Mouse (Mus musculus) neutrophil, adult 59 days (primary cell): Measurements from ENCODE around the gene Sh3glb1. TPM values are rescaled to one million over a fixed set of nuclear protein-coding genes. Genes with fewer than 3 reads are reported as not detected.

Experiments
- total RNA-seq, 2 experiments: library from RNA; stranded (reverse); gene quantifications; 1 replicate in 1 of 2; 2 replicates in 1 of 2; pipeline ENCODE4 v1.2.4; 2023

The Sh3glb1 gene
- 100 to 1,000 TPM; 171 to 179 TPM for total RNA-seq

DNA sequence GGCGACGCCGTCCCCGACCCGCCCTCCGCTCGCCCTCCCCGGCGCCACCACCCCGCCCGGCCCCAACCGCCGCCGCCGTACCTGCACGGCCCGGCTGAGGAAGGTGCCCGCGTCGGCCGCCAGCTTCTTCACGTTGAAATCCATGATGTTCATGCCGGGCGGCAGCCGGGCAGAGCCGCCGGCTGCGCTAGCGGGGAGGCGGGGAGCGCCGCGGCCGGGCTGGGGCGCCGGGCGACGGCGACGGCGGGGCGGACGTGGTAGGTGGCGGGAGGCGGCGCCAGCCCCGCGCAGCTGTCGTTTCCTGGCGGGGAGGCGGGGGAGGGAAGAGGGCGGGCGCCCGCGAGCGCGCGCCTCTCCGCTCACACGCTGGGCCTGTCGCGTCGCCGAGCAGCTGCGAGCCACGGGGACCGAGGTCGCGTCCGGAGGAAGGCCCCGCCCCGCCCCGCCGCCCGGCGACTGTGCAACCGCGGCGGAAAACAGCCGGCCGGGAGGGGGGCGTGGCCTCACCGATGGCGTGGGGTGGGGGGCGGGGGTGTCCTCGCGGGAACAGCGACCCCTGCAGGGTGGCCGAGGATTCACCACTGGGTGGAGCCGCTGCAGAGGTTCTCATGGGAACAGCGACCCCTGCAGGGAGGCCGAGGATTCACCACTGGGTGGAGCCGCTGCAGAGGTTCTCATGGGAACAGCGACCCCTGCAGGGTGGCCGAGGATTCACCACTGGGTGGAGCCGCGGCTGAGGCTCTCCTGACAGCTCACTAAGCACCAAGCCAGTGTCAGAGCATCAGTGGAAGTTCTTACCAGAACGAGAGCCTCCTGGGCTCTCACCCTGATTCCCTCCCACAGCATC, at the start of gene Sh3glb1:
Gene Sh3glb1, minus strand, starts transcription at position 435 of the 847 bp plus-strand sequence.

DNA sequence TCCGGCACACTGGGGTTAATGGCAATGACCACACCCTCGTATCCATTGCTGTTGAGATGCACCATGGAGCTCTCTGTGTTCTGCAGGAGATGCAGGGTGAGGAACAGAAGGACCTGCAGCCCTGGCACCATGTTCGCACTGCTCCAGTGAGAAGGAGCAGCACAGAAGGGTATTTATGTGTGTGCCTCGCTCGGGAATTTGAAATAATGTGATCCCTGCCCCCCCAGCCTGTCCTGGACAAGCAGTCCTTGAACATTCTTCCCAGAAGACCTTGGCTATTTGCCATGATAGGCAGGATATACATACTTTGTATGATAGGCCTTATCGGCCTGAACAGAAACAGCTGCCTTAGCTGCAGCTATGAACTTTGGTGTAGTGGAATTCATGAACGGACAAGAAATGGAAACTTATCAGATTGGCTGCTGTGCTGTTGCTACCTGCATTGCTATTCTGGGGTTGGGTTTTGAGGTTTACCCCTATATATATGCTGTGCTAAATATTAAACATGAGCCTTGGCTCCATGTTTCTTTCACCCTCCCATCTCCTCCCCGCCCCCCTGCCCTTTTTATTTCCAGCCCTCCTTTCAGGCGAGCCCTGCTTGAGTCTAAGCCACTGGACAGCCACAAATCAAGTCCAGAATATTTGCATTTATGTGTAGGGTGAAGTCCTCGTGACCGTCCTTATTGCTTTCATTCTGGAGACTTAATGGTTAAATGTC, 40.6 kb upstream of the Sh3glb1 start, which contains the start of gene Clca3a1:
Gene Clca3a1, minus strand, starts transcription at position 386 of the 718 bp plus-strand sequence.

Other genes with a start within 250 kb of the Sh3glb1 start
- 10 to 100 TPM in 1 of 2 experiments, 1 to 10 TPM in 1; 8.2 to 10.3 TPM for gene Hs2st1, start 150.2 kb downstream of the Sh3glb1 start, total RNA-seq
- gene Selenof, start 150.0 kb downstream of the Sh3glb1 start, total RNA-seq = 100 to 1,000 TPM; 122 to 135 TPM
- under 1 TPM; 0.26 to 0.58 TPM for gene Clca3a1, start 40.6 kb upstream of the Sh3glb1 start, total RNA-seq
- gene Clca3a2, start 99.2 kb upstream of the Sh3glb1 start, total RNA-seq = not detected
- not detected for gene Clca3b, start 129.0 kb upstream of the Sh3glb1 start, total RNA-seq
- not detected for gene Clca4b, start 212.2 kb upstream of the Sh3glb1 start, total RNA-seq